12 mouse cellular contexts compared by ENCODE assay signal in the genomic region with DNA sequence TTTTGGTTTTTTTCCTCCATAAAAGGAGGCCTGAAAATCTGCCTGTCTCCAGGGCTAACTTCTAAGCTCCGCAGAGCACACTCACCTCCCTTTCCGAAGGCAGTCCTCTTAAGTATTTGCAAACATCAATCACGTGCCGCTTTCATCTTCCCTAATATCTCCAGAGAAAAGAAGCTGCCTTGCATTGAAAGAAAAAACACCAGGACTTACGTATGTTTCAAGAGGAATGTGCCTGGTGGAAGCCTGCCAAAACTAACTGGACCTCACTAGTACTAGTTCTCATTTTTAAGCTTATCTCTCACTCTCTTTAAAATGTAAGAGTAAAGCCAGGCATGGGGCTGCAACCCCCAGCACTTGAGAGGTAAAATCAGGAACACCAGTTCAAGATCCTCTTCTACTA. TPM values are rescaled to one million over a fixed set of nuclear protein-coding genes. Genes with fewer than 3 reads are reported as not detected.
A peak's percentile ranks its signal among the peaks of the same experiment; 100 is the strongest.
DNase-seq lines count a peak whose midpoint lies in the region; ATAC-seq and TF ChIP-seq lines count a peak whose summit lies in the region.
"Had no signal": no experiment of that assay in that cellular context is flagged by ENCODE, and none has a peak within 500 bp of the region (broad histone marks: within the 10 kb centered on the region; RNA-seq: fewer than 3 reads in every experiment).

No protein-coding gene starts in this region.

- peaks cover 14% of the 10 kb centered on the region; the same call in 1 of the 2 replicates for H3K4me1 ChIP-seq in kidney, embryonic 15.5 days
- peaks cover 2% of the 10 kb centered on the region for H3K4me1 ChIP-seq in limb, embryonic 14.5 days (ENCODE audit: control insufficient read depth, insufficient read depth, low read length)

- 37% methylated on average over 5 of the region's 5 CpGs for WGBS in kidney, embryonic 15.5 days
- WGBS in limb, embryonic 14.5 days: 27% methylated on average over 5 of the region's 5 CpGs

- peaks cover 9% of the 10 kb centered on the region; the same call in 1 of the 2 replicates for H3K36me3 ChIP-seq in kidney, embryonic 15.5 days
- H3K36me3 ChIP-seq in limb, embryonic 14.5 days (ENCODE audit: control insufficient read depth, insufficient read depth, low read length): no peaks in the 10 kb centered on the region

- no peak overlapping the region for H3K4me3 ChIP-seq in kidney, embryonic 15.5 days (replicated peaks)
- no peak overlapping the region for H3K4me3 ChIP-seq in limb, embryonic 14.5 days (replicated peaks; ENCODE audit: low read length)
- H3K4me3 ChIP-seq: erythroblast, embryonic 14.5 days had no signal

- H3K27me3 ChIP-seq in kidney, embryonic 15.5 days: no peaks in the 10 kb centered on the region
- no peaks in the 10 kb centered on the region for H3K27me3 ChIP-seq in limb, embryonic 14.5 days (ENCODE audit: control insufficient read depth, insufficient read depth, low read length)

- peak overlapping the region; percentile 41; the same call in 1 of the 2 replicates for H3K27ac ChIP-seq in kidney, embryonic 15.5 days
- H3K27ac ChIP-seq in limb, embryonic 14.5 days (replicated peaks; ENCODE audit: low read depth, low read length): peak overlapping the region; percentile 48; the same call in 1 of the 2 replicates

- peak; percentile 30 for DNase-seq in adrenal gland, postnatal 14 days
- no peak for DNase-seq in adrenal gland, adult 8-10 months
- no peak for DNase-seq in kidney, postnatal 36 days
- DNase-seq in 416B (ENCODE audit: low read depth): peak; percentile 16
- peak; percentile 73 for DNase-seq in limb, embryonic 14.5 days (ENCODE audit: low spot score)
- DNase-seq in frontal cortex, adult 2 months (ENCODE audit: extremely low spot score in 1 of 2, low spot score in 1 of 2): no peak
- DNase-seq: B cell, adult 2 months; cerebellum, postnatal 25 days; spleen, adult 18-20 months had no signal

- no peak for TF ChIP-seq POLR2A in limb, embryonic 14.5 days (IDR thresholded peaks at IDR 0.05; ENCODE audit: borderline replicate concordance, extremely low read depth, insufficient read depth, insufficient read length)

- H3K4me2 ChIP-seq in kidney, embryonic 15.5 days: no peak overlapping the region
- H3K4me2 ChIP-seq in limb, embryonic 14.5 days (replicated peaks; ENCODE audit: low read depth, low read length, severe bottlenecking): no peak overlapping the region

- no peaks in the 10 kb centered on the region for H3K9me3 ChIP-seq in kidney, embryonic 15.5 days (replicated peaks)
- no peaks in the 10 kb centered on the region for H3K9me3 ChIP-seq in limb, embryonic 14.5 days (ENCODE audit: control insufficient read depth, low read length)

- ATAC-seq in kidney, embryonic 15.5 days (replicated peaks; ENCODE audit: low FRiP score): no peak
- no peak for ATAC-seq in limb, embryonic 14.5 days (ENCODE audit: low FRiP score, low read depth)
- ATAC-seq in megakaryocyte-erythroid progenitor cell, adult 5-6 weeks (replicated peaks; ENCODE audit: low FRiP score, low TSS enrichment, poor library complexity, severe bottlenecking): no peak

- H3K9ac ChIP-seq in kidney, embryonic 15.5 days: no peak overlapping the region
- H3K9ac ChIP-seq in limb, embryonic 14.5 days (ENCODE audit: low read depth, low read length, severe bottlenecking): no peak overlapping the region

RNA-seq across cellular contexts. Expression of a gene that starts 59.4 kb away (rescaled TPM):
- total RNA-seq in adrenal gland, postnatal 14 days (2021): 30.7 and 35.0 TPM in 2 replicates
- total RNA-seq in adrenal gland, adult 8-10 months (2022): 10 to 100 TPM; 17.0 to 22.1 (median 19.2) TPM
- 78.0 and 94.1 TPM in 2 replicates for polyA plus RNA-seq in kidney, embryonic 15.5 days (2015; fragmentation: Nextera tagmentation; extraction: Ambion mirVana)
- polyA plus RNA-seq in limb, embryonic 14.5 days (2012; rRNA removed): 25.4 and 41.0 TPM in 2 replicates
- 41.0 and 42.2 TPM in 2 replicates for polyA plus RNA-seq in limb, embryonic 14.5 days (2014; fragmentation: Nextera tagmentation; extraction: Ambion mirVana)
- 14.2 and 14.4 TPM in 2 replicates for polyA plus RNA-seq in frontal cortex, adult 2 months (2012; rRNA removed)
- 3.9 TPM in 1 of 2 replicates, not detected in the other for total RNA-seq in megakaryocyte-erythroid progenitor cell, adult 5-6 weeks (2014; fragmentation: Nextera tagmentation)
- 0.09 TPM in 1 of 2 replicates, not detected in the other for total RNA-seq in megakaryocyte-erythroid progenitor cell, adult 5-6 weeks (2017)

Comparison
In these comparisons a context has a peak if more than half of its experiments do, and no peak if none do; other contexts are left out.
1. DNase-seq: peak in adrenal gland, postnatal 14 days (single experiment), 416B (single experiment) and limb, embryonic 14.5 days (single experiment); none in adrenal gland, adult 8-10 months (single experiment), kidney, postnatal 36 days (0 of 2) and frontal cortex, adult 2 months (0 of 2).